Mouse (Mus musculus): Measurements from ENCODE around the gene Sash1.

GRCm38 (mm10) chr10:8898099-8898777 is 12.4 kb upstream of the Sash1 start:
- TF ChIP-seq CTCF (IDR thresholded peaks at IDR 0.05; ENCODE audit: control insufficient read depth, insufficient read depth, insufficient read length) (no peak), MYOG (IDR thresholded peaks at IDR 0.05; ENCODE audit: control insufficient read depth, extremely low read depth, insufficient read length) (no peak), MYOD1 (IDR thresholded peaks at IDR 0.05; ENCODE audit: control insufficient read depth, insufficient read length, low read depth) (no peak), USF1 (IDR thresholded peaks at IDR 0.05; ENCODE audit: low read depth) (no peak), MAX (IDR thresholded peaks at IDR 0.05) (no peak), CEBPB (IDR thresholded peaks at IDR 0.05; ENCODE audit: low read depth) (no peak), FOSL1 (IDR thresholded peaks at IDR 0.05; ENCODE audit: insufficient read depth, low read length, poor library complexity, severe bottlenecking) (no peak)

All from C2C12 (cell line).